Mouse (Mus musculus): ENCODE measurements around the gene Tex9. TPM values are rescaled to one million over a fixed set of nuclear protein-coding genes. Genes with fewer than 3 reads are reported as not detected.

The Tex9 gene
- polyA plus RNA-seq, 1 experiment: 14.0 TPM

DNA sequence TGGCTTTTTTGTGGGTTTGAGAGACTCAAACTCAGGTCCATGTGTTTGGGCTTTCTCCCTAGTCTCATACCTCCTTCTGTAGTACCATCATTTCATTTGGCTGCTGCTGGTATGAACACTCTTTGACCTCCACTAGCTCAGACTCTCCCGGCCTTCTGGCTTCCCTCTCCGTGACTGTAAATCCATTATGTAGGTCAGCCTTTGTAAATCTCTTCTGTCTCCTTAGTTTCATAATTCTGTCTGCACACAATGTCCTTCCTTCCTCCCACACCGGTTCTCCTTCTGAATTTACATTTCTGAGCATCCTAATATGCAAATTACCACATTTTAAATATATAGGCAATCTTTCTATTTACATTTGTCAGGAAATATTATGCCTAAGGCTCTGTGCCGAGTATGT lies 64.2 kb downstream of the Tex9 start:
- TF ChIP-seq CTCF (IDR thresholded peaks at IDR 0.05; ENCODE audit: borderline replicate concordance, insufficient read depth, low read depth, low read length) (no peak), POLR2A (IDR thresholded peaks at IDR 0.05; ENCODE audit: borderline replicate concordance, insufficient read depth, low read length) (no peak)
- Histone ChIP-seq H3K4me3 (replicated peaks; ENCODE audit: insufficient read depth, low read depth, low read length) (no peak overlapping the region), H3K27me3 (ENCODE audit: control insufficient read depth, insufficient read depth, low read length) (no peaks in the 10 kb centered on the region), H3K4me1 (ENCODE audit: control insufficient read depth, insufficient read depth, low read length) (no peaks in the 10 kb centered on the region), H3K27ac (ENCODE audit: insufficient read depth, low read length) (0 out of 2 replicates have a peak overlapping the region, but pooled peaks have one; percentile 30)
- no peak for DNase-seq
- 73% methylated on average over 4 of the region's 4 CpGs for WGBS

DNA sequence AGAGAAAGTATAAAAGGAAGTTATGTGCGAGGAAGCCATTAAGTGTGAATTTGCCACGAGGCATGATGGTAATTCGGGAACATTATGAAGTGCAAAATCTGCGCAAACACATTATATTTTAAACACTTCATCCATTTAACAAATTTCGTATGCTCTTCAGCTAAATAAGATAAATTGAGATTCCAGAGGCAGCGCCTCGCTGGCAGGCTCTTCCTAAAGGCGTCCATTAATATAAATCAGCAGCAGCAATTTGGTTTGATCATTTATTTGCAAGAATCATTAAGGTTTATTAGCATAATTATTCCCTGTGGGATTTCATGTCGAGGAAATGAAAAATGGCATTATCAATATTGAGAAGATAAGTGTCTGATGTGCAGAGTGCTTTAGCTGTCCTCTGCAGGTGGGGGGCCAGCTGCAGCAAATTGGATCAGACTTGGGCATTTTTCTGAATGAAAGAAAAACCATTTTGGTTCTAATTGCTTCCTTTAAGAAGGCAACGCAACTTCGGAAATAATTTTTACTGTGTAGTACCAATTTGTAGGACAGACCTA lies 66.6 kb downstream of the Tex9 start:
- Histone ChIP-seq H3K4me3 (replicated peaks; ENCODE audit: insufficient read depth, low read depth, low read length) (no peak overlapping the region), H3K27ac (ENCODE audit: insufficient read depth, low read length) (no peak overlapping the region), H3K4me1 (ENCODE audit: control insufficient read depth, insufficient read depth, low read length) (no peaks in the 10 kb centered on the region; the same call in 1 of the 2 replicates), H3K27me3 (ENCODE audit: control insufficient read depth, insufficient read depth, low read length) (no peaks in the 10 kb centered on the region; the same call in 1 of the 2 replicates)
- WGBS: 86% methylated on average over 11 of the region's 11 CpGs
- no peak for DNase-seq
- no peak for TF ChIP-seq POLR2A (IDR thresholded peaks at IDR 0.05; ENCODE audit: borderline replicate concordance, insufficient read depth, low read length)
- TF ChIP-seq CTCF (IDR thresholded peaks at IDR 0.05; ENCODE audit: borderline replicate concordance, insufficient read depth, low read depth, low read length): no peak

DNA sequence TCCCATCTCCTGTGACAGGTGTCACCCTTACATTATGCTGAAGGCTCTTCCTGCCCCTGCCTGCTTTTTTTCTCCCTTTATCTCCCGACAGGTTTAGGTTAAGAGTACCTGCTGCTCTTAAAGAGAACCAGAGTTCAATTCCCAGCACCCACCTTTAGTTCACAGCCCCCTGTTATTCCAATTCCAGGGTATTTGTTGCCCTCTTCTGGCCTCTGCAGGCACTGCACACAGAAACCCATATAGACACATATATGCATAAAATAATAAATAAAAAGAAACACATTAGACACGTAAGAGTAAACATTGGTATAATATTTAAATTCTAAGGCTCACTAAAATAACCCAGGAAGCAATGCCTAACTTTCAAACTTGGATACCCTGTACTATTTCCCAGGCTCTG lies 69.3 kb downstream of the Tex9 start:
- Histone ChIP-seq H3K27me3 (ENCODE audit: control insufficient read depth, insufficient read depth, low read length) (no peaks in the 10 kb centered on the region; the same call in 1 of the 2 replicates), H3K4me1 (ENCODE audit: control insufficient read depth, insufficient read depth, low read length) (no peaks in the 10 kb centered on the region; the same call in 1 of the 2 replicates), H3K4me3 (replicated peaks; ENCODE audit: insufficient read depth, low read depth, low read length) (no peak overlapping the region), H3K27ac (ENCODE audit: insufficient read depth, low read length) (no peak overlapping the region)
- no peak for DNase-seq
- WGBS: 92% methylated on average over 2 of the region's 2 CpGs
- TF ChIP-seq CTCF (IDR thresholded peaks at IDR 0.05; ENCODE audit: borderline replicate concordance, insufficient read depth, low read depth, low read length) (no peak), POLR2A (IDR thresholded peaks at IDR 0.05; ENCODE audit: borderline replicate concordance, insufficient read depth, low read length) (no peak)

DNA sequence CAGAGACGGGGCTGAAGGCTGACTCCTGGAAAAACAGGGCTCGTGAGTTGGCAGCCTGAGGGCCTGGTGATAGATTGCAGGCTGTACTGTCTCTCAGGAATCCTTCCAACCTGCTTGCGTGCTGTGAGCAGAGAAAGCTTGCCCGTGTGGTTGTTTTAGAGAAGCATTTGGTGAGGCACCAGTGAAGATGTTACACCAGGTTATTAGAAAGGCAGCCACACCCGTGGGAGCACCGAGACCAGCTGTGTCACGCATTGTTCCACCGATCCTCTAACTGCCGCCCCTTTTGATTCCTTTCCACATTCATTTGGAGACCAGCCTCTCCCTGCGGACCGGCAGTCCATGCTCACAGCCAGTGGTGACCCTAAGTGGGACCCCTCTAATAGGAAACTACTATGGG lies 69.7 kb downstream of the Tex9 start:
- H3K4me3 ChIP-seq (replicated peaks; ENCODE audit: insufficient read depth, low read depth, low read length): no peak overlapping the region
- WGBS: 38% methylated on average over 11 of the region's 11 CpGs
- no peaks in the 10 kb centered on the region; the same call in 1 of the 2 replicates for H3K4me1 ChIP-seq (ENCODE audit: control insufficient read depth, insufficient read depth, low read length)
- no peak for TF ChIP-seq POLR2A (IDR thresholded peaks at IDR 0.05; ENCODE audit: borderline replicate concordance, insufficient read depth, low read length)
- no peak for TF ChIP-seq CTCF (IDR thresholded peaks at IDR 0.05; ENCODE audit: borderline replicate concordance, insufficient read depth, low read depth, low read length)
- no peak for DNase-seq
- no peak overlapping the region for H3K27ac ChIP-seq (ENCODE audit: insufficient read depth, low read length)
- no peaks in the 10 kb centered on the region; the same call in 1 of the 2 replicates for H3K27me3 ChIP-seq (ENCODE audit: control insufficient read depth, insufficient read depth, low read length)

DNA sequence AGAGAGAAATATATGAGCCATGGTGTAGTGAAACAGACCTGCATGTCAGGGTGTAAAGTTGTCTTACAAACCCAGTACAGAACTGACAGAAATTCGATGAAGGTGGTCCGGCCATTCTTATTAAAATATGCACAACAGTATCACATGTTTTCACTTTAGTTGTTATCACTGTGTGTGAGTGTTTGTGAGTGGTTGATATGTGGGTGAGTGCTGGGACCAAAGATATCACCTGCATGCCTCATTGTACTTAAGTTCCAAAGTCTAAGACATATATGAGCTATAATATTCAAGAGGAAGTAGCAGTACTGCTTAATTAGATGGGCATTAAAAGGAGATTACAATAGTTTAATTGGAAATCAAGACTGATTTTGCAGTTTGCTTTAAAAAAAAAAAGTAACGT lies 71.5 kb downstream of the Tex9 start:
- Histone ChIP-seq H3K4me3 (replicated peaks; ENCODE audit: insufficient read depth, low read depth, low read length) (no peak overlapping the region), H3K4me1 (ENCODE audit: control insufficient read depth, insufficient read depth, low read length) (no peaks in the 10 kb centered on the region; the same call in 1 of the 2 replicates), H3K27me3 (ENCODE audit: control insufficient read depth, insufficient read depth, low read length) (no peaks in the 10 kb centered on the region; the same call in 1 of the 2 replicates), H3K27ac (ENCODE audit: insufficient read depth, low read length) (no peak overlapping the region)
- no peak for DNase-seq
- WGBS: 87% methylated on average over 3 of the region's 3 CpGs
- no peak for TF ChIP-seq CTCF (IDR thresholded peaks at IDR 0.05; ENCODE audit: borderline replicate concordance, insufficient read depth, low read depth, low read length)

DNA sequence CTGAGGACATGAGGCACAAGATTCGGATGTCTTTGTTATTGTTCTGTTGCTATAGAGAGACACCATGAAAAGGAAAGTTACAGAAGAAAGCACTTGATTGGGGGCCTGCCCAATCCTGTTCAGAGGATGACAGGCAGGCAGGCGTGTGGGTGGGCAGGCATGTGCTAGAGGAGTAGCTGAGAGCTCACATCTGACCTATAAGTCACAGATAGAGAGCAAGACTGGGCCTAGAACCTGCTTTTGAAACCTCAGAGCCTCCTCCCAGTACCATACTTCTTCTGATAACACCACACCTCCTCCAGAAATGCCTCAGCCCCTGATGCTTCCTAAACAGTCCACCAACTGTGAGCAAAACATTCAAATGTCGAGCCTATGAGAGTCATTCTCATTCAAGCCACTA lies 73.6 kb downstream of the Tex9 start:
- no peak overlapping the region for H3K27ac ChIP-seq (ENCODE audit: insufficient read depth, low read length)
- no peaks in the 10 kb centered on the region; the same call in 1 of the 2 replicates for H3K27me3 ChIP-seq (ENCODE audit: control insufficient read depth, insufficient read depth, low read length)
- no peak for TF ChIP-seq POLR2A (IDR thresholded peaks at IDR 0.05; ENCODE audit: borderline replicate concordance, insufficient read depth, low read length)
- TF ChIP-seq CTCF (IDR thresholded peaks at IDR 0.05; ENCODE audit: borderline replicate concordance, insufficient read depth, low read depth, low read length): no peak
- no peak overlapping the region for H3K4me3 ChIP-seq (replicated peaks; ENCODE audit: insufficient read depth, low read depth, low read length)
- 85% methylated on average over 3 of the region's 3 CpGs for WGBS
- no peaks in the 10 kb centered on the region; the same call in 1 of the 2 replicates for H3K4me1 ChIP-seq (ENCODE audit: control insufficient read depth, insufficient read depth, low read length)
- DNase-seq: no peak

DNA sequence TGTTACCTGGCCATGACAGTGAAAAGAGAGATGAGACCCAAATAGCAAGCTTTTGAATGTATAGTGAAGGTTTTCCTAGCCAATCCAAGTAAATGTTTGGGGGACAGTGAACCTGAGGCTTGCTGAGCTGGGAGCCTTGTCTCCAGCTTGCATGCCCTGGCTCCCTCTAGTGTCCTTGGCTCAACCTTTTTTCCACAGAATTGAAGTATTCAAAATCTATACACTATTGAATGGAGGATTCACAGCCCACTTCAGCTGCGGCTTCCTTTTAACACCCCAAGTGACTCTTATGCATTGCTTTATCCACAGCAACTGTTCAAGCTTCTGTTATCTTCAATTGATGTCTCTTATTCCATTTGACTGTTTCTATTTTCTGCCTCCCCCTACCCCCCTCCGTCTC lies 80.3 kb downstream of the Tex9 start:
- 89% methylated on average over 2 of the region's 2 CpGs for WGBS
- Histone ChIP-seq H3K27ac (ENCODE audit: insufficient read depth, low read length) (no peak overlapping the region), H3K27me3 (ENCODE audit: control insufficient read depth, insufficient read depth, low read length) (no peaks in the 10 kb centered on the region), H3K4me1 (ENCODE audit: control insufficient read depth, insufficient read depth, low read length) (no peaks in the 10 kb centered on the region), H3K4me3 (replicated peaks; ENCODE audit: insufficient read depth, low read depth, low read length) (no peak overlapping the region)
- no peak for DNase-seq
- TF ChIP-seq POLR2A (IDR thresholded peaks at IDR 0.05; ENCODE audit: borderline replicate concordance, insufficient read depth, low read length): no peak
- peak; percentile 21; the same call in 1 of the 2 replicates for TF ChIP-seq CTCF (IDR thresholded peaks at IDR 0.05; ENCODE audit: borderline replicate concordance, insufficient read depth, low read depth, low read length)

DNA sequence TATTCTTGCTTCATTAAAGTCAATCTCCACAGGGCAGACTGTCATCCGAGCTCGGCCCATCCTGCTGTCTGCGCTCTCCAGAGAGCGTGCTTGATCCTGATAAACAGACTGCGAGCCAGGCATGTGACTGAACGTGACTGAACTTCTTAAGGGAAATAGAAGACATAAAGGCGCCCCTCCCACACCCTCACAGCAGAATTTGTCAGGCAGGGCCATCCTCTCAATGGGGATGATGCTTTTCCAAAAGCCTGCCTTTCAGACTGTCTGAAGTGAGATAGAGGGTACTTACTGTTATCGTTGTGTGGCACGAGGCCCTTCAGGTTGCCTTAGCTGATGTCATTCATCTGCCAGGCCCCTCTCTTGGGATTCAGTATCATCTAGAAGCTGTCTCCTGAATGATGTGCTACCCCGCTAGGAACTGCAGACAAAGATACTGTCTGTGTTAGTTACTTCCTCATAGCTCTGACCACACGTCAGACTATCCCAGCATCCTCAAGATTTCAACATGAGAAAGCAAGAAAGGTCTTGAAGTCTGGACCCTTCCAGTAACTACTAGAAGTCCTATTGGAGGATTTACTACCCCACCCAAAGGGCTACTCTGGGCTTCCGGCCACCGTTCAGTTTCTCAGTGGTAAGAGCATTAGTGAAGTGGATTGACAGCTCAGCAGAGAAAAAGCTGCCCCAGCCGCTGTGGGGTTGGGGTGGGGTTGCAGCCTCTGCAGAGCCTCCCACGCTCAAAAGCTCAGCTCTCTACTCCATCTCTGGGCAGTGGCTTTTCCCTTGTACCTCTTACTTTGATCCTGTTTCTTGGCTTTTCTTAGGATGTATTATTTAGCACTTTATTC lies 82.4 kb downstream of the Tex9 start:
- no peaks in the 10 kb centered on the region for H3K27me3 ChIP-seq (ENCODE audit: control insufficient read depth, insufficient read depth, low read length)
- TF ChIP-seq CTCF (IDR thresholded peaks at IDR 0.05; ENCODE audit: borderline replicate concordance, insufficient read depth, low read depth, low read length): no peak
- no peak for TF ChIP-seq POLR2A (IDR thresholded peaks at IDR 0.05; ENCODE audit: borderline replicate concordance, insufficient read depth, low read length)
- H3K27ac ChIP-seq (ENCODE audit: insufficient read depth, low read length): no peak overlapping the region
- H3K4me3 ChIP-seq (replicated peaks; ENCODE audit: insufficient read depth, low read depth, low read length): no peak overlapping the region
- 60% methylated on average over 15 of the region's 15 CpGs for WGBS
- DNase-seq: no peak
- H3K4me1 ChIP-seq (ENCODE audit: control insufficient read depth, insufficient read depth, low read length): no peaks in the 10 kb centered on the region
